Mouse (Mus musculus) embryo, embryonic 10 days (tissue): ENCODE data around the gene Aak1.

Experiments used
- DNase-seq: peaks from one replicate; pipeline ENCODE4 v3.0.0-alpha.2; 2015; ENCODE audit warnings: low spot score

The Aak1 gene

DNA sequence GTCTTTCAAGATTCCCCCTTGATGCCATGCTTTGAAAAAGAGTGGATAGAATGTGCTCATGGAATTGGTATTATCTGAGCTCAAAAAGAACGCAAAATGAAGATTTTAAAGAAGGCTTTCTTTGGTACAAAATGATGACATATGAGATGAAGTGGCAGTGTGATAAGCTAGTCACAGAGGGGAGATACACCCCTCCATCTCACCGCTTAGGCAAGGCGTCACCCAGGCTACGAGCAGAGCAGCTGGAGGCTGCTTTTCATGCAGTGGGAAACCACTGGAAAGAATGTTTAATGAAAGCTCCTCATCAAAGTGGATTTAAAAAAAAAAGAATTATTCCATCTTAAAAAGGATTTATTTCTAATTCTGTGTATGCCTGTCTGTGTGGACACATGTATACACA lies 37.5 kb downstream of the Aak1 start:
- DNase-seq: no peak

GRCm38 (mm10) chr6:86897520-86897919 lies 48.2 kb downstream of the Aak1 start:
- DNase-seq: no peak

DNA sequence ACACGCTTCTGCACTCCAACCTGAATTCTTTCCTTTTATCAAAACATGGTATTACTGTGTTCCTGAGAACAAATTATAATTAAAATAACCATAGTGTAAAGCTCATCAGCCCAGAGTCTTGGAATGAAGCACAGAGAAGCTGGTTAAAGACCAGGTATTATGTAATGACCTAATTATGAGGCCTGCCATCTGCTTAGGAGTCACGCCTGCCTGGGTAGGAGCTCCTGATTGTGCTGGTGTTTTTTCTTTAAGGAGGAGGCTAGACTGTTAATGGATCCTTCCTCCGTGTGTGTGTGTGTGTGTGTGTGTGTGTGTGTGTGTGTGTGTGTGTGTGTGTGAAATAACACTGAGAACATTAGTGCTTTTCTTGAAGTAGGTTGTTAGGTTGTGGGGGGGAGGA lies 49.7 kb downstream of the Aak1 start:
- DNase-seq: no peak

- no peak for DNase-seq
Measured at GRCm38 (mm10) chr6:86899965-86900364, 50.6 kb downstream of the Aak1 start.

DNA sequence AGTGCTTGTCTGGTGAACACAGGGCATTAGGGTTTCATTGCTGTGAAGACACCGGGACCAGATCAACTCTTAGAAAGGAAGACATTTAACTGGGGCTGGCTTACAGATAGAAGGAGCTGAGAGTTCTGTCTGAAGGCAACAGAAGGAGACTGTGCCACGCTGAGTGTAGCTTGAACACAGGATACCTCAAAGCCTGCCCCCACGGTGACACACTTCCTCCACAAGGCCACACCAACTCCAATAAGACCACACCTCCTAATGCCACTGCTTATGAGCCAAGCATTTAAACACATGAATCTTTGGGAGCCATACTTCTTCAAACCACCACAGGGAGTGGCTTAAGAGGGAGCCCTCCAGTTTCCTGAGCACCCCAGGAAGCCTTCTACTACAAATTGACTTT lies 51.2 kb downstream of the Aak1 start:
- DNase-seq: no peak

- no peak for DNase-seq
Measured at GRCm38 (mm10) chr6:86905500-86905899, 56.2 kb downstream of the Aak1 start.

- DNase-seq: no peak
Measured at GRCm38 (mm10) chr6:86907191-86907590, 57.9 kb downstream of the Aak1 start.

GRCm38 (mm10) chr6:86908561-86909150 lies 59.3 kb downstream of the Aak1 start:
- no peak for DNase-seq

- DNase-seq: no peak
Measured at GRCm38 (mm10) chr6:86909881-86910280, 60.6 kb downstream of the Aak1 start.

DNA sequence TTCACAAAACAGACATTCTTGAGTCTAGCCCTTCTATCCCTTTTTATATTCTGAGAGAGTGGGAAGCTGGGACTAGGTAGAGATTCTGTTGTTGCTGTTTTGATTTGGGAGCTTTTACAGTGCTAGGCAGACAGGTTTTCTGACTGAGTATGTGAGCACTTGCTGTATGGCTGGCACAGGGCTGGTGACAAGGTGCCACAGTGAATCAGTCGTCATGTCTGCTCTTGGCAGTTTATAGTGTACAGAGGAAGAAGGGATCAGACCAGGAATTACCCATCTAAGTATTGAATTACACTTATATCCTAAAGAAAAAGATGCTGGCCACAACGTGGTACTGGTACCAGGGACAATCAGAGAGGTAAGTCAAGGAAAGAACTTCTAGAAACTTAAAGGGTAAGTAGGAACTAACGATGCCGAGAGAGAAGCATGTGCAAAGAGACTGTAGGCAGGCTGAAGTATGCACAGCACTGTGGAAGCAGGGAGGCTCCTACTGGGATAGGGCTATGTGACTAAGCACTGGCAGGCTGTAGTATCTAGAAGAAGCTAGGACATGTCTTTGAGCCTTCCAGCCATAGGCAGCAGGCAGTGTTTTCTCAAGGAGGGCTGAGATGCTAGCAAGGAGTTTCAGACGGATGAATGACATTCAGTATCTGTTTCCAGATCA lies 67.0 kb downstream of the Aak1 start:
- DNase-seq: no peak

GRCm38 (mm10) chr6:86917231-86917630 lies 67.9 kb downstream of the Aak1 start:
- no peak for DNase-seq

DNA sequence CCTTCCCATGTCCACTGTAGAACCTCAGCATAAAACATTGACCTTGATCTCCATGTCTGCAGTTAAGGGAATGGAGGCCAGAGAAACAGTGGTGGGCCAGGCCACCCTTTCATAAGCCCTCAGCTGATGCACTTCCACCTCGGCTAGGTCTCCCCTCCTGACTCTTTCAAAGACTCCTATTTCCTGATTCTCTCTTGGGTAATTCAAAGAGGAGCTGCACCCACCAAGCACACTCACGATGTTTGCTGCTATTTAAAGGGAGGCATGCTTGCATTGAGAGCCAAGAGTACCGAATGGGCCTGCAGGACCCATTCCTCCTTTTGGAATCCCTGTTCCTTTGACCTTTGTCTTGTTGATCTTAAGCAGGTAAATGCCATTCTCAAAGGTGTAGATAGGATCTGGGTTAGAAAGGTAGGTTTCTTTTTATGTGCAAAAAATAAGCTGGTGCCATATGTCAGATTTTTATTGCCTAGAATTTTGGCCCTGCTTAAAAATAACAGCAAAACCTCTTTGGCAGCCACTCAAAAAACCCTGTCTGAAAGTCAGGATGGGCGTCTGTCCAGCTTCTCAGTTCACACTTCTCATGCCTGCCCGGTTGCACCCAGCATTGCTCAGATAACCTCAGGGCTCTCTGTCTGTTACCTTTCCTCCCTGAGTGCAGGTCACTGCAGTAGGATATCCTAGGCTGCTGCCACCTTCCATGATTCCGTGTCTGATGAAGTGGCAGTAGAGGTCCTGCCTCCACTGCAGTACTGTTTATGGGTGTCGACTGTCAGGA lies 68.9 kb downstream of the Aak1 start:
- no peak for DNase-seq

DNA sequence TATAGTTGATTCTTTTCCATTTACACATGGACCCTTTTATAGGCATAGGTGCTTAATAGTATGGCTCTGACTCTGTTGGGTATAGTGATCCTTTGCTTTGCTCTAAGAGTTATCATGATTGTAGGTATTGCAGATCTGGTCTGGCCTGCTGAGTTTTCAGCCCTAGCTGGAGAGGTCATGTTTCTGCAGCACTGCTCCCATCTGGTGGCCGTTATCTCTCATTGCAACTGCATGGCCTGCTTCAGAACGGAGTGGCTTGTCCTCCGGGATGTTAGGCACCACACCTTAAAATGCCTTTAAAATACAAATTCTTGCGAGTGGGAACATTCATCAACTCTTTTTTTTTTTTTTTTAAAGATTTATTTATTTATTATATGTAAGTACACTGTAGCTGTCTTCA lies 72.6 kb downstream of the Aak1 start:
- DNase-seq: peak; percentile 85

DNA sequence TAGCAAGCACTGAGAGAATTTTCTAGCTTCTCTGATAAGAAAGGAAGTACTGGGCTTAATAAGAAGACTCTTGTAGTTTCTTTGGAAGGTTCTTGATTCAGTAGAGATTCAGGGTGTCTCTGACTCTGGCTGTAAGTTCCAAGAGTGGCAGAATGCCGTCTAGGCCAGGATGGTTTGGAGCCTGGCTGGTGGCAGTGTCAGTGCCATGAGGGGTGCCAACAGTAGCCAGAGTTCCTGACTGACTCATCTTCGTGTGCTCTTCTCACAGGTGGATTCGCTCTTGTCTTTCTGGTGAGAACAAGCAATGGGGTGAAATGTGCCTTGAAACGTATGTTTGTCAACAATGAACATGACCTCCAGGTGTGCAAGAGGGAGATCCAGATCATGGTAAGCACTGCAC lies 75.4 kb downstream of the Aak1 start:
- no peak for DNase-seq

DNA sequence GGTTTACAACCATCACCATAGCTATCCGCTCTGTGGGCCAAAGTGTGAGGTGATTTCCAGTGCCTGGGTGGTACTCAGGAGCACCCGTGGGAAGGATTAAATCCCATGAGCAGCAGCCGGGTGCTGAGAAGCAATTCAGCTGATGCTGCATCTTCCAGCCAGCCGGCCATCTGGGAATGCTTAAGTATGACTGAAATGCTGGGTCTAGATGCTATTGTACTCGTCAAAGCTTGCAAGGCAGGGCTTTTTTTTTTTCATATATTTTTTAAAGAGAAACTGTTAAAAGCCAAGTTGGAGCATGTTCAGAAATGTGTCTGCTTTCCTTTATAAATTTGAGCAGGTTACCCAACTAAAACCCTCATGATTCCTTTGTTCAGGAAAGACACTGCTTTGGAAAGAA lies 85.2 kb downstream of the Aak1 start:
- DNase-seq: no peak

- DNase-seq: no peak
Measured at GRCm38 (mm10) chr6:86939797-86940196, 90.5 kb downstream of the Aak1 start.

DNA sequence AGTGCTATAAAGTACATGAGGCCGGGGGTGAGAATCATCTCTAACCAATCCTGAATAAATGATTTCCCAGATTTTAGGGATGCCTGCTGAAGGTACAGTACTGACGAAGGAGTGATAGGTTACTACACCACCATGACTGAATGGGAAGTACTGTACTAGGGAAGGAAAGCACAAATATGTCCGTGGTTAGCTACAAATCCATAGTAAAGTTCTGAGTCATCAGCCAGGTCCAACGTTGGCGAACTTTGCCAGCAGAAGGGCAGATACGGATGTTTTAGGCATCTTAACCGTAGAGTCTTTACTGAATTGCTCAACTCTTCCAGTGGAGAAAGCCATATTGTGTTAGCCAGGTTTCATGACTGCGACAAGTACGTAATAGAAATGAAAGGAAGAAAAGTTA lies 91.6 kb downstream of the Aak1 start:
- no peak for DNase-seq

DNA sequence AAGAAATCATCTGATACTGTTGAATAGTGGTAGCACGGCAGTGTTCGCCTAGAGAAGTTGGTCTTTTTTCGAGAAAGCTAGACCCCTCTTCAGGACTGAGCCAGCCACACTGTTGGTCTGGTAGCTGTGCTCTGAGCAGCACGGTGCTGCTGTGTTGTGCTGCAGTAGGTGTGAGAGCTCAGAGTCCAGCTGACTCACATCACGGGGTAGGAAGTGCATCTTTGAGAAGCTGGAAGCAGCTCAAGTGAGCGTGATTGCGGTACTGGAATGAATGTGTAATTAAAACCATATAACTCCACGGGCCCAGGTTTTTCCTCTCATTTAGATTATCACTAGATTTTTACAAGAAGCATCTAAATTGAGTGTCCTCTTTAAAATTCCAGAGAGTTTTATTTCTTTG lies 97.8 kb downstream of the Aak1 start:
- DNase-seq: no peak

GRCm38 (mm10) chr6:86948746-86949145 lies 99.4 kb downstream of the Aak1 start:
- no peak for DNase-seq

DNA sequence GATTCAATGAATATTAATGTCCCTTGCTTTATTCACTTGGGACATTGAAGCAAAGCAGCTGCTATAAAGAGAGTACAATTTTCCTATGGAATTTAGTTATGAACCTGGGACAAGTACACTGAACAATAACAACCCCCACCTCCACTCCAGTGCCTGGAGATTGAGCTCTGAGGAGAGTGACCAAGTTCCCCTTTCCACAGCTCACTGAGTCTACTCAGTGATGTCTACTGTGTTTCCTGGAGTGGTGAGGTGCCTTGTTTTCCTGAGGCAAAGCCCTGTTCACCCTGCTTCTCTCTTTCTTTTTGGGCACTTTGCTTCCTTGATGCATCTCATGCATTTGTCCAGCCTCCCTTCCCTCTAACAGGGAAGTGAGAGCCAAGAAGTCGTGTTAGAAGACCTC lies 100.8 kb downstream of the Aak1 start:
- no peak for DNase-seq

GRCm38 (mm10) chr6:86950733-86951255 lies 101.5 kb downstream of the Aak1 start:
- DNase-seq: no peak

GRCm38 (mm10) chr6:86955741-86956140 lies 106.4 kb downstream of the Aak1 start:
- no peak for DNase-seq

DNA sequence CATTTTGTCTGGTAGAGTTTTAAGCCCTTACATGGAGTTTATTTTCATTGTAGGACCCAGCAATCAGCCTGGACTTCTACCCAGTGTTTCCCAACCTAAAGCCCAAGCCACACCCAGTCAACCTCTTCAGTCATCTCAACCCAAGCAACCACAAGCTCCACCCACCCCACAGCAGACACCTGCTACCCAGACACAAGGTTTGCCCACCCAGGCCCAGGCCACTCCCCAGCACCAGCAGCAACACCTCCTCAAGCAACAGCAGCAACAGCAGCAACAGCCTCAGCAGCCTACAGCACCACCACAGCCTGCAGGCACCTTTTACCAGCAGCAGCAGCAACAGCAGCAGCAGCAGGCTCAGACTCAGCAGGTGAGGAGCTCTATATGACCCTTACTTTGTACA lies 106.9 kb downstream of the Aak1 start:
- DNase-seq: no peak
